Mouse (Mus musculus) neural tube, embryonic 13.5 days (tissue): ENCODE results near the gene Map2k4. TPM values are rescaled to one million over a fixed set of nuclear protein-coding genes. Genes with fewer than 3 reads are reported as not detected.

Source experiments
- ATAC-seq: fragments of 200-750 bp; cut with Nextera tagmentation; 2 replicates; pipeline ENCODE4 v1.8.0; 2017; ENCODE audit warnings: low read depth, mild to moderate bottlenecking, moderate TSS enrichment, moderate library complexity
- H3K27ac ChIP-seq: fragments of 300-500 bp; sonication (generic); replicated peaks from 2 replicates; pipeline ENCODE4 v1.5.1; 2015; ENCODE audit warnings: moderate library complexity, mild to moderate bottlenecking, inconsistent platforms
- H3K27me3 ChIP-seq: fragments of 300-500 bp; sonication (generic); 2 replicates; pipeline ENCODE4 v1.6.1; 2015; ENCODE audit warnings: mild to moderate bottlenecking, inconsistent platforms
- H3K36me3 ChIP-seq: fragments of 300-500 bp; sonication (generic); 2 replicates; pipeline ENCODE4 v1.6.1; 2015; ENCODE audit warnings: mild to moderate bottlenecking, inconsistent platforms
- H3K4me1 ChIP-seq: fragments of 300-500 bp; sonication (generic); replicated peaks from 2 replicates; pipeline ENCODE4 v1.6.1; 2015; ENCODE audit warnings: inconsistent platforms
- H3K4me2 ChIP-seq: fragments of 300-500 bp; sonication (generic); 2 replicates; pipeline ENCODE4 v1.6.1; 2015; ENCODE audit warnings: inconsistent platforms, mild to moderate bottlenecking, moderate library complexity
- H3K4me3 ChIP-seq: fragments of 300-500 bp; sonication (generic); 2 replicates; pipeline ENCODE4 v1.5.1; 2015; ENCODE audit warnings: mild to moderate bottlenecking, inconsistent platforms
- H3K9ac ChIP-seq: fragments of 300-500 bp; sonication (generic); 2 replicates; pipeline ENCODE4 v1.6.1; 2015; ENCODE audit warnings: moderate library complexity, mild to moderate bottlenecking, inconsistent platforms
- H3K9me3 ChIP-seq: fragments of 300-500 bp; sonication (generic); 2 replicates; pipeline ENCODE4 v1.6.1; 2016; ENCODE audit warnings: inconsistent platforms
- WGBS: fragments of 180-500 bp; shearing (Covaris S2); methylation state at CpG from one replicate; pipeline ENCODE4 v1.1.7; 2015; 5-methylcytosine and 5-hydroxymethylcytosine counted together
- polyA plus RNA-seq: library from polyadenylated mRNA; unstranded; fragments of >200 nt; fragmentation: Nextera tagmentation; extraction: Ambion mirVana; gene quantifications from 2 replicates; pipeline ENCODE4 v1.2.1, GENCODE M21; 2015

Gene Map2k4
- polyA plus RNA-seq, 1 experiment from 2014 or later = 80.9 TPM

DNA sequence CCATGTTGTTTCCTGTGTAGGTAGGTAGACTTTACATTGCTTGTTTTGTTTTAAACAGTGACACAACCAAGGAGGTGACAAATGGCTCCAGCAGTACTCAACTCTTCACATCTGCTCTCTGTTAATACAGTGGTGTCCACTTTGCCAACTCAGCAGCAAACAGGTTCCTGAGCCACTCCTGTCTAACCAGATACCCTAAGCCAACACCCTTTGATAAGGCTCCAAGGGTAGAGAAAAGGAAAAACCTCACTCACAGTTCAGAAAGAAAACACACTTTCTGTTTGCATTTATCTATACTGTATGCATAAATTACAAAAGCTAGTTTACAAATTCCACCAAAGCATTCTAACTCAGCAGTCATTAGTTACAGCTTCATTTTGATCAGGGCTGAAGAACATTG lies 48.2 kb downstream of the Map2k4 start:
- Histone ChIP-seq H3K4me1 (no peaks in the 10 kb centered on the region; the same call in 1 of the 2 replicates), H3K4me2 (no peak overlapping the region), H3K27me3 (no peaks in the 10 kb centered on the region), H3K27ac (no peak overlapping the region), H3K9ac (no peak overlapping the region), H3K36me3 (0 out of 2 replicates have a peak, but pooled peaks cover 2% of the 10 kb centered on the region), H3K9me3 (no peaks in the 10 kb centered on the region), H3K4me3 (no peak overlapping the region)
- no peak for ATAC-seq

DNA sequence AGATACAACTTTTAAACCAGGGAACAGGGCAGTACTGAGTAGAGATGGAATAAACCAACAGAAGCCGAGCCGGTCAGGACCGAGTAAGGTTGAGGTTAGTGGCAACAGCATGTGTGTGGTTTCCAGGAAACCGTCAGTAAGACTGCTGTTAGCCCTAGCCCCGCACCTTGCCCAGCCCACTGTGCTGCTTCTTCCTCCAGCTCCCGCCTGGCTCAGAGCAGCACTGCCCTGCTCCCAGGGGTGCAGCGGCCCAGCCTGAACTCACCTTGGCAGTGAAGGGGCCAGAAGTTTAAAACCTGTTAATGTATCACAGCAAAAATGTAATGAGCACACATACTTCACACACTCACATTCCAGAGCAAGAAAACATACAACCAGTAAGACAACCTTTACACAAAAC lies 53.4 kb downstream of the Map2k4 start:
- no peaks in the 10 kb centered on the region for H3K9me3 ChIP-seq
- 0 out of 2 replicates have a peak, but pooled peaks cover 9% of the 10 kb centered on the region for H3K36me3 ChIP-seq
- no peaks in the 10 kb centered on the region for H3K27me3 ChIP-seq
- peaks cover 6% of the 10 kb centered on the region; the same call in 1 of the 2 replicates for H3K4me1 ChIP-seq
- no peak overlapping the region for H3K4me2 ChIP-seq
- WGBS = 89% methylated on average over 7 of the region's 7 CpGs
- H3K9ac ChIP-seq = no peak overlapping the region
- H3K4me3 ChIP-seq = no peak overlapping the region
- ATAC-seq = no peak
- H3K27ac ChIP-seq = no peak overlapping the region

DNA sequence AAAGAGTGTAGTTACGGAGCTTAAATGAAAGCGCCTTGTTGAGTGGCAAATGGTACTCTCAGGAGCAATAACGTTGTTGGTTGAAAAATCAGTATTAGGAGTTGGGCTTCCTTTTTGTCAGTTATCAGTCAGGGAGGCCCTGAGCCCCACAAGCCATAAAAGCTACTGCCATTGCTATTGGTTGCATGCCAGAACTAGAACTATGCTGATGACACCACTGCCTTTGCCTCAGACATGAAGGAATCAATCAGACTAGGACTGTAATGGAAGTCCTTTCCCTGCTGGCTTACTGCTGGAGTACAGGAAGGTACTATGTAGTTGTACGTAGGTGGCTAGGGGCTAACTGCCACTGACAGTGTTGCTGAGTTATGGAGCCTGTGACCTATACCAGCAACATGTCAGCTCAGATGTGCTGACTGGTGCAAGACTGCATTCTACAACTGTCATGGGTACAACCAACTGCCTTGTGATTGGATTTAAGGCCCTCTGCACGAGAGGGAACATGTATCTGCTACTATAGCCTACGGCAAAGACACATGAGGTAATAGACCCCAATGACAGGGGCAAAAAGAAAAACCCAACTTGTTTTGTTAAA lies 58.4 kb downstream of the Map2k4 start:
- no peaks in the 10 kb centered on the region for H3K9me3 ChIP-seq
- H3K9ac ChIP-seq = no peak overlapping the region
- ATAC-seq = peak; percentile 50; the same call in 1 of the 2 replicates
- 0 out of 2 replicates have a peak overlapping the region, but pooled peaks have one; percentile 28 for H3K27ac ChIP-seq
- peaks cover 10% of the 10 kb centered on the region; the same call in 1 of the 2 replicates for H3K36me3 ChIP-seq
- 69% methylated on average over 6 of the region's 6 CpGs for WGBS
- H3K4me1 ChIP-seq = peaks cover 13% of the 10 kb centered on the region; the same call in 1 of the 2 replicates
- H3K4me3 ChIP-seq = no peak overlapping the region
- H3K27me3 ChIP-seq = no peaks in the 10 kb centered on the region
- no peak overlapping the region for H3K4me2 ChIP-seq

DNA sequence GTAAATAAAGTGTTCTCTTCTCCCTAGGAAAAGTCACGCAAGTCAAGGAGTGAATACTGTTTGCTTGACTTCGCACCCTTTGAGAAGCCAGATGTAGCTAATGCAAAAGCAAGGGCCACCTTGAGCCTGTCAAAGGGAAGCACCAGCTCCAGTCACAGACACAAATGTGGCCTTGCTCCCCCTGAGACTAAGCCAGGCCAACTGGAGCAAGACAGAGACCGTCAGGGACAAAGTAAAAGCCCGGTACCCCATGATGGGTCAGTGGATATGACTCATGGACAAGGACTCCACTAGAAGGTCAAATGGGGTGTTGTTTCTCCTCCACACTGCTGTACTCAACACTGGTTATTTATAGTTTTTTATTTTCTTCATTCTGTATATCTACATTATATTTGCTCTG lies 59.2 kb downstream of the Map2k4 start:
- Histone ChIP-seq H3K27ac (no peak overlapping the region), H3K36me3 (peaks cover 13% of the 10 kb centered on the region; the same call in 1 of the 2 replicates), H3K9ac (no peak overlapping the region), H3K9me3 (no peaks in the 10 kb centered on the region), H3K4me2 (no peak overlapping the region), H3K4me3 (no peak overlapping the region), H3K4me1 (peaks cover 13% of the 10 kb centered on the region; the same call in 1 of the 2 replicates), H3K27me3 (no peaks in the 10 kb centered on the region)
- WGBS = 89% methylated on average over 4 of the region's 4 CpGs
- ATAC-seq = peak; percentile 15; the same call in 1 of the 2 replicates

DNA sequence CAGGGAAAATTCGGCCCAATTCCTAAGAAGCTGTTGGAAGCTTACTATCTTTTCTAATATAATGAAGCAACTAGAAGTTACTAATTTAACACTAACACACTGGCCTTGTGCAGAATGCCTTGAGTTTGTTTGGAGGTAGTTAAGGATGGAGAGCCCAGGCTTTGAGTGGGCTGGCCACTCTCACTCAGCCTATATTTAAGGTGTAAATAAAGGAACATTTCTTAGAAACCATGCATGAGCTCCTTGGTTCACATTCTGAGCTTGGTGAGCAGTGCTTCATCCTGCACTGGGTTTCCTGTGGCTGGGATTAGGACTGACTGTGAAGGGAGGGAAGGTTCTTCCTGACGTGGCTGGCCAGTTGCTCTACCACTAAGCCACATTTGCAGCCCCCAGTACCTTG lies 64.4 kb downstream of the Map2k4 start:
- WGBS = 95% methylated on average over 2 of the region's 2 CpGs
- Histone ChIP-seq H3K4me2 (no peak overlapping the region), H3K27me3 (no peaks in the 10 kb centered on the region), H3K27ac (no peak overlapping the region), H3K4me3 (no peak overlapping the region), H3K4me1 (0 out of 2 replicates have a peak, but pooled peaks cover under 1% of the 10 kb centered on the region), H3K9ac (no peak overlapping the region), H3K9me3 (no peaks in the 10 kb centered on the region), H3K36me3 (peaks cover 13% of the 10 kb centered on the region; the same call in 1 of the 2 replicates)
- no peak for ATAC-seq

DNA sequence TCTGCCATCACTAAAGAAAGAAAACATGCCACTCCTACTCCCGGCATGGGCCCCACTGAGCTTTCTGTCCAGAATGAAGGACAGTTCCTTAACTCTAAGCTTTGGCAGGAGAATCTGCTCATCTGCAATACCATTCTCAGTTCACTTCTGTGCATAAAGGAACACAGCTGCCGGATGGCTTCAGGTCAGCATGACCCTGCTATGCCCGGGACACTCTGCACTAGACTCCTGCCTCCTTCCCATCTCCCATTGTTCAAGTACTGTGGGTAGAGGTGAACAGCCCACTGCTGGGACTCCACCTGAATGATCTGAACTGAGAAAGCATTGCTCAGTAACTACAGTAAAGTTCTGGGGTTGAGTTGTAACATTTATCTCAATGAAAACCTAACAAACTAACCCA lies 66.5 kb downstream of the Map2k4 start:
- Histone ChIP-seq H3K4me3 (no peak overlapping the region), H3K27ac (no peak overlapping the region), H3K4me1 (no peaks in the 10 kb centered on the region), H3K36me3 (peaks cover 13% of the 10 kb centered on the region; the same call in 1 of the 2 replicates), H3K9ac (no peak overlapping the region), H3K9me3 (no peaks in the 10 kb centered on the region), H3K4me2 (no peak overlapping the region), H3K27me3 (no peaks in the 10 kb centered on the region)
- ATAC-seq = no peak
- WGBS = 93% methylated on average over 3 of the region's 3 CpGs

DNA sequence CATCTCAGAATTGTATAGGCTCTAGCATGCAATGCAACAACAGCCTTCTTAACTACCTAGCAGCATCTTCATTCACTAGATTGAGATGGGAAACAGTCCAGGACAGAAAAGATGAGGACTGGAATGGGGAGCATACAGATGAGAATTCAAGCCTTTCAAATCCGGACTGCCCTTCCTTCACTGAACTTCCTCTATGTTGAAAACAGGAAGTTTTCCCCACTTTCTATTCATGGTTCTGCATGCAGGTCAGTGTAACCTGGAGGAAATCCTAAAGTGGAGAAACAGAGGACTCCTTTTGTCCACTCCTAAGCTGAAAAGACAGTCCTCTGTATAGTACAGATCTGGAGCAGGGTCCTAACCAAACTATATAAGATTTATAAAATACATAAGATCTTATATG lies 68.1 kb downstream of the Map2k4 start:
- no peaks in the 10 kb centered on the region; the same call in 1 of the 2 replicates for H3K4me1 ChIP-seq
- peaks cover 14% of the 10 kb centered on the region for H3K36me3 ChIP-seq
- no peak overlapping the region for H3K4me3 ChIP-seq
- ATAC-seq = no peak
- H3K4me2 ChIP-seq = no peak overlapping the region
- no peaks in the 10 kb centered on the region for H3K9me3 ChIP-seq
- H3K27ac ChIP-seq = no peak overlapping the region
- no peak overlapping the region for H3K9ac ChIP-seq
- no peaks in the 10 kb centered on the region for H3K27me3 ChIP-seq
- 68% methylated on average over 1 of the region's 1 CpGs for WGBS

DNA sequence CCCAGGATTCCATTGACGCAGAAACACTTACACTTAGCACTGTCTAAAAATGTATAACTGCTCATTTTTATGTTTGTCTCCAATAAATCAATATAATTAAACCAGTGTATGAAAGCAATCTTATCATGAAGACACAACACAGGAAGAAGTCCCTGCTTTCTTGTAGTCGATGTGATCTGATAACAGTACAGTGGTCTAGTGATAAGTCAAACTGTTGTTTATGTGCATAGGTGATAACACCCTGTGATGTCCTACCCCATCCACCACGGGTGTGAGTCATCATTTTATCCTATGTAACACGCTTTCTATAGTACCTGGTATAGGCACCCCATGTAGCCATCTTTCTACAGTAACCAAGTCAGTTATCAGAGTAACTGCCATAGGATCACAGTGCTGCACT lies 74.3 kb downstream of the Map2k4 start:
- WGBS = 88% methylated on average over 4 of the region's 4 CpGs
- H3K4me1 ChIP-seq = peaks cover 13% of the 10 kb centered on the region
- H3K27me3 ChIP-seq = no peaks in the 10 kb centered on the region
- no peak overlapping the region for H3K4me2 ChIP-seq
- H3K9ac ChIP-seq = no peak overlapping the region
- H3K36me3 ChIP-seq = peaks cover 12% of the 10 kb centered on the region
- H3K9me3 ChIP-seq = no peaks in the 10 kb centered on the region
- H3K27ac ChIP-seq = no peak overlapping the region
- H3K4me3 ChIP-seq = no peak overlapping the region
- ATAC-seq = no peak

DNA sequence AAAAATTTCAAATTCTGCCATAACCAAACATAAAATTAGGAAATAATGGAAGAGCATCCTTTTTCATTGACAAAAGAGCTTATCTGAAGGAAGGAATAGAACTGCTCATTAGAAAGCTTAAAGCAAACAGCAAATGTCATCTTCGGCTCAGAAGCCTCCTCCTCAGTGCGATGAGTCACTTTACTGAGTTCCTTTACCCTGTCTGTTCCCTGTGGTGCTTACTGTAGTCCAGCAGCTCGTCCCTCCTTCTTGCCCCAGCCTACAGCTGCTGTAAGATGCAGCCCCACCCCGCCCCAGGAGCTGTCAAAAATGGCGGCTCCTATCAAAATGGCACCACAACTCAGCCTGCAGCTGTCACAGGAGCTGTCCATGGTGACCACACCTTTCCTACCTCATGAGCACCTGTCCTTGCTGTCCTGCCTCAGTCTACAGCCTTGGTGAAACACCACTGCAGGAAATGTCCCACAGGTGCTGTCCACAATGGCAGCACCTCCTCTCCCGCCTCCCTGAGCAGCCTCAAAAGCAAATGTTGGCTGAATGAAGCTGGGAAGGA lies 75.3 kb downstream of the Map2k4 start:
- no peak for ATAC-seq
- no peaks in the 10 kb centered on the region for H3K9me3 ChIP-seq
- H3K4me2 ChIP-seq = no peak overlapping the region
- H3K27me3 ChIP-seq = no peaks in the 10 kb centered on the region
- no peak overlapping the region for H3K4me3 ChIP-seq
- H3K36me3 ChIP-seq = peaks cover 20% of the 10 kb centered on the region
- H3K4me1 ChIP-seq = peaks cover 13% of the 10 kb centered on the region
- 83% methylated on average over 6 of the region's 6 CpGs for WGBS
- H3K27ac ChIP-seq = no peak overlapping the region
- no peak overlapping the region for H3K9ac ChIP-seq

DNA sequence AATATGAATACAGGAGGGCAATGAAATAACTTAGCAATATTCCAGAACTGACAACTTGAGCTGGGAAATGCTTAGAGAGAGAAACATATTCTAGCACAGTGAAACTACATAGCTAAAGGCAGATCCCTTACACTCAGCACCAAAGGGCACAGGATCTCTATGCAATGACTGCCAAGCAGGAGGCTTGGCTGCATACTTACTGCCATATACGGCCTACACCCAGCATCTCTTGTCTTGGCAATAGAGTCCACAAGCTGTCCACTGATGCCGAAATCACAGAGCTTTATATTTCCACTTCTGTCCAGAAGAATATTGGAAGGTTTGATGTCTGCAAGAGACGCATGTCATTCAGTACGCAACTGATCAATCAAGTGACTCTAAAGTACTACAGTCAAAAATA lies 81.3 kb downstream of the Map2k4 start:
- Histone ChIP-seq H3K4me3 (no peak overlapping the region), H3K4me1 (no peaks in the 10 kb centered on the region), H3K4me2 (no peak overlapping the region), H3K9ac (no peak overlapping the region), H3K27ac (no peak overlapping the region), H3K9me3 (no peaks in the 10 kb centered on the region), H3K36me3 (peaks cover 38% of the 10 kb centered on the region), H3K27me3 (no peaks in the 10 kb centered on the region)
- no peak for ATAC-seq
- WGBS = 98% methylated on average over 4 of the region's 4 CpGs

DNA sequence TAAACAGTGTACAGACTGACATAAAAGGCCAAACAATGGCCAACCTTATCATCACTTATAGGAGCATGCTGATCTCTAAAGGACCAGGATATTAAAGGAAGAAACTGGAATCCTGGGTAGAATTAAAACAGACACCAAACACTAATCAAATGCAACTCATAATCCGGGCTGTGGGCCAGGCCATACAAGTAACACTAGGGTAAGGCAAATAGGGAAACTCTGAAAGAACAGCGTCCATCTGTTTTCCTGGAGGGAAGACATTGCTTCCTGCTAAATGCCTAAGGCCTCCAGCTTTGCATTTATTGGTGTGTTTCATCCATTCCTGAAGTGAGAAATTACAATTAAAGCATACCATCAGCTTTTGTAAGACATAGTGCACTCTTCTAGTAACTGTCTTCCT lies 81.9 kb downstream of the Map2k4 start:
- no peak overlapping the region for H3K9ac ChIP-seq
- ATAC-seq = no peak
- no peaks in the 10 kb centered on the region for H3K27me3 ChIP-seq
- no peaks in the 10 kb centered on the region for H3K4me1 ChIP-seq
- no peak overlapping the region for H3K4me2 ChIP-seq
- H3K36me3 ChIP-seq = peaks cover 40% of the 10 kb centered on the region
- no peak overlapping the region for H3K27ac ChIP-seq
- no peak overlapping the region for H3K4me3 ChIP-seq
- H3K9me3 ChIP-seq = no peaks in the 10 kb centered on the region
- 93% methylated on average over 2 of the region's 2 CpGs for WGBS

DNA sequence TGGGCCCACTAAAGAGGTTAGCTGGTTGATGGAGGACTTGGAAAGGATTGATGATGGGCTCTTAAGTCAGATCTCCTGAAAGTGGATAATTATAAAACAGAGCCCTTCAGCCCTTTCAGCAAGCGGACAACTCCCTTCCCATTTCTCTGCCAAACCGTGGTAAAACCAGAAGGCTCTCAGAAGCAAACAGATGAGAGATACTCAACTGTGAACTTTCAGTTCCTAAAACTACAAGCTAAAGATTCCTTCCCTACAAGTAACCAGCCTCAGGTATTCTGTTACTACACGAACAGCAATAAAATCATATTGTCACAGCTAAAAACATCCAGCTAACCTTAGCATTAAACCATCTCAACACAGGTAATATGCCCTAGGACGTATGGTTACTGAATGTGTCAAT lies 83.2 kb downstream of the Map2k4 start:
- no peak for ATAC-seq
- Histone ChIP-seq H3K36me3 (peaks cover 46% of the 10 kb centered on the region), H3K4me3 (no peak overlapping the region), H3K4me2 (no peak overlapping the region), H3K27me3 (no peaks in the 10 kb centered on the region), H3K9ac (no peak overlapping the region), H3K27ac (no peak overlapping the region), H3K9me3 (no peaks in the 10 kb centered on the region), H3K4me1 (no peaks in the 10 kb centered on the region)
- WGBS = 87% methylated on average over 4 of the region's 4 CpGs
